Comparison of ENCODE assay signal across 20 mouse cellular contexts in the genomic region with DNA sequence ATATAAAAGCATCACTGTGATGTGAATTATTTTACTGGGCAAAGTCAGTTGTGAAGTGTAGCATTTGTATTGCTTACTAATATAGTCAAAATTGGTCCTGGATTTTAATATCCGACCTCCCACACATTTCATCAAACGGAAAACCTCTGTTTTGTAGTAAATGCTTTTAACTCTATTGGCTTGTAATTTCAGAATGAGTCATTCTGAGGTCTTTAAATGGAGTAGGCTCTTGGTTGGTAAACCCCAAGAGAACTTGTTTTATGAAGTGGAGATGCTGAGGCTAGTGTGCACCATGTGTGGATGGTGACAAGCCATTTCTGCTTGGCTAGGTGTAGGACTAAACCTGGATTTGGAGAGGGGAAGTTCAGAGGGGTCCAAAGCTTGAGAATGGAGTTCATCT. TPM values are rescaled to one million over a fixed set of nuclear protein-coding genes. Genes with fewer than 3 reads are reported as not detected.
DNase-seq lines count a peak whose midpoint lies in the region; TF ChIP-seq lines count a peak whose summit lies in the region.
"Had no signal": no experiment of that assay in that cellular context is flagged by ENCODE, and none has a peak within 500 bp of the region (broad histone marks: within the 10 kb centered on the region; RNA-seq: fewer than 3 reads in every experiment).

No protein-coding gene starts in this region.

- no peak overlapping the region for H3K9ac ChIP-seq in CH12.LX (ENCODE audit: insufficient read depth, low read depth)

- peak overlapping the region; percentile 71; the same call in 1 of the 2 replicates for H3K4me2 ChIP-seq in CH12.LX (ENCODE audit: insufficient read depth, low read depth, poor library complexity, severe bottlenecking)

- peak; percentile 16 for DNase-seq in heart, adult 11 months
- no peak for DNase-seq in heart, adult 8-10 months (ENCODE audit: low spot score)
- DNase-seq in CH12.LX (ENCODE audit: extremely low read depth): peak; percentile 53
- DNase-seq in gastrocnemius, postnatal 4 days (ENCODE audit: low spot score in 2 of 2): no peak
- DNase-seq: adrenal gland, adult 2 months; adrenal gland, adult 8-10 months; adrenal gland, postnatal 10 days; adrenal gland, postnatal 14 days; adrenal gland, postnatal 25 days; adrenal gland, postnatal 36 days; B cell, adult 2 months; cerebellum, adult 11 months; cerebellum, adult 11-12 months; cerebellum, adult 18-20 months; cerebellum, adult 2 months had no signal

- peaks cover 18 to 33% of the 10 kb centered on the region in 2 experiments for H3K4me1 ChIP-seq in CH12.LX (ENCODE audit: control insufficient read depth in 1 of 2, insufficient read depth in 2 of 2)

- no peaks in the 10 kb centered on the region for H3K9me3 ChIP-seq in CH12.LX (replicated peaks; ENCODE audit: low read length)
- H3K9me3 ChIP-seq: G1E had no signal

- H3K36me3 ChIP-seq in CH12.LX (replicated peaks in 1 of 2; ENCODE audit: control insufficient read depth in 1 of 2, insufficient read depth in 1 of 2, low read length in 1 of 2): no peaks in the 10 kb centered on the region
- H3K36me3 ChIP-seq: G1E had no signal

- TF ChIP-seq POLR2A in CH12.LX (IDR thresholded peaks at IDR 0.05; ENCODE audit: low read depth, low read length): no peak

- no peak overlapping the region for H3K4me3 ChIP-seq in CH12.LX (replicated peaks in 1 of 3; ENCODE audit: low read depth in 2 of 3, low read length in 2 of 3, poor library complexity in 1 of 3)

- in situ Hi-C loops in CH12.LX (cut with MboI; ENCODE audit: low pct_ligation_motif_present, low pct_unique_long_range_greater_than_20kb, low sequenced_read_pairs): no loop called here

- no peaks in the 10 kb centered on the region for H3K79me2 ChIP-seq in CH12.LX (replicated peaks; ENCODE audit: control insufficient read depth, extremely low read depth, insufficient read depth, poor library complexity, severe bottlenecking)

- dilution Hi-C loops in CH12.LX (cut with MboI; ENCODE audit: extremely low pct_ligation_motif_present, extremely low pct_unique_long_range_greater_than_20kb, low sequenced_read_pairs): no loop called here

- no peak for TF ChIP-seq CTCF in CH12.LX (conservative IDR thresholded peaks at IDR 0.05 in 1 of 2, IDR thresholded peaks at IDR 0.05 in 1 of 2; ENCODE audit: low read depth in 2 of 2, low read length in 2 of 2)

- TF ChIP-seq EP300 in CH12.LX (IDR thresholded peaks at IDR 0.05; ENCODE audit: low read length): peak; percentile 81

- TF ChIP-seq RAD21 in CH12.LX (IDR thresholded peaks at IDR 0.05; ENCODE audit: low read depth, low read length): no peak

- no peak overlapping the region; the same call in 1 of the 2 replicates for H3K27ac ChIP-seq in CH12.LX (ENCODE audit: insufficient read depth, low read depth)

- no peaks in the 10 kb centered on the region for H3K27me3 ChIP-seq in CH12.LX (replicated peaks)
- H3K27me3 ChIP-seq: Patski had no signal

TF ChIP-seq in CH12.LX, 34 proteins besides CTCF, POLR2A, EP300 and RAD21:
- TF ChIP-seq MAX (IDR thresholded peaks at IDR 0.05; ENCODE audit: low read length) (no peak), SIN3A (IDR thresholded peaks at IDR 0.05; ENCODE audit: low read length) (no peak), ELF1 (IDR thresholded peaks at IDR 0.05; ENCODE audit: low read depth, low read length) (no peak), JUN (IDR thresholded peaks at IDR 0.05; ENCODE audit: insufficient read depth, low read depth, low read length) (peak; percentile 84), CHD2 (IDR thresholded peaks at IDR 0.05; ENCODE audit: low read length) (0 out of 2 replicates have a peak, but pooled peaks have one; percentile 17), CHD1 (IDR thresholded peaks at IDR 0.05; ENCODE audit: low read depth, low read length) (0 out of 2 replicates have a peak, but pooled peaks have one; percentile 68), USF1 (IDR thresholded peaks at IDR 0.05; ENCODE audit: low read depth, low read length) (no peak), JUND (conservative IDR thresholded peaks at IDR 0.05; ENCODE audit: low read depth, low read length) (peak; percentile 93), MXI1 (IDR thresholded peaks at IDR 0.05; ENCODE audit: low read depth, low read length) (peak; percentile 36; the same call in 1 of the 2 replicates), IRF4 (IDR thresholded peaks at IDR 0.05; ENCODE audit: low read depth, low read length) (peak; percentile 93), USF2 (conservative IDR thresholded peaks at IDR 0.05; ENCODE audit: low read depth, low read length) (no peak), TCF12 (IDR thresholded peaks at IDR 0.05; ENCODE audit: low read depth, low read length) (0 out of 2 replicates have a peak, but pooled peaks have one; percentile 41), ZKSCAN1 (IDR thresholded peaks at IDR 0.05; ENCODE audit: borderline replicate concordance, low read depth, low read length) (no peak), MEF2A (IDR thresholded peaks at IDR 0.05; ENCODE audit: borderline replicate concordance, low read depth, low read length) (0 out of 2 replicates have a peak, but pooled peaks have one; percentile 50), MYC (IDR thresholded peaks at IDR 0.05; ENCODE audit: low read depth, low read length) (0 out of 2 replicates have a peak, but pooled peaks have one; percentile 31), BHLHE40 (IDR thresholded peaks at IDR 0.05; ENCODE audit: low read depth, low read length) (peak; percentile 52; the same call in 1 of the 2 replicates), ETS1 (conservative IDR thresholded peaks at IDR 0.05; ENCODE audit: low read depth, low read length) (peak; percentile 66)

RNA-seq across cellular contexts. Expression of a gene that starts 4.2 kb away (rescaled TPM):
- total RNA-seq in heart, adult 8-10 months (2022): 1 to 10 TPM; 1.4 to 2.0 (median 1.6) TPM
- total RNA-seq in CH12.LX (2012; rRNA removed) (1.7 and 2.1 TPM in 2 replicates), CH12.LX (2014; rRNA removed) (0.16 TPM in 2 replicates)
- 0.33 and 0.37 TPM in 2 replicates for polyA plus RNA-seq in CH12.LX (2012; ENCODE audit: insufficient read length, low read depth)
- total RNA-seq in gastrocnemius, postnatal 4 days (2021): 1 to 10 TPM; 6.4 to 6.7 TPM
- total RNA-seq: MEL had no signal
- polyA plus RNA-seq: activated CD4-positive, CD25-positive, alpha-beta regulatory T cell, adult 4 months; CD4-positive, CD25-positive, alpha-beta regulatory T cell, adult 4 months; G1E had no signal

RNA-seq across cellular contexts. Expression of a gene that starts 55.9 kb away (rescaled TPM):
- total RNA-seq in heart, adult 8-10 months (2022): 10 to 100 TPM; 36.0 to 42.4 (median 38.5) TPM
- total RNA-seq in CH12.LX (2012; rRNA removed) (6.7 and 8.2 TPM in 2 replicates), CH12.LX (2014; rRNA removed) (9.0 and 9.2 TPM in 2 replicates)
- polyA plus RNA-seq in CH12.LX (2012; ENCODE audit: insufficient read length, low read depth): 5.1 and 5.7 TPM in 2 replicates
- total RNA-seq in gastrocnemius, postnatal 4 days (2021): 10 to 100 TPM; 11.4 to 12.3 TPM

Comparison
In these comparisons a context has a peak if more than half of its experiments do, and no peak if none do; other contexts are left out.
1. DNase-seq: peak in heart, adult 11 months (single experiment) and CH12.LX (single experiment); none in heart, adult 8-10 months (single experiment) and gastrocnemius, postnatal 4 days (0 of 2).